Mouse (Mus musculus): Measurements from ENCODE around the gene Stc2.

Stc2 gene

GRCm38 (mm10) chr11:31366421-31366820 lies 3.5 kb downstream of the Stc2 start:
- no peak for DNase-seq (ENCODE audit: extremely low read depth, low read depth)

GRCm38 (mm10) chr11:31365981-31366380 lies 3.9 kb downstream of the Stc2 start:
- DNase-seq (ENCODE audit: extremely low read depth, low read depth): no peak

- no peak for DNase-seq (ENCODE audit: extremely low read depth, low read depth)
Observed at GRCm38 (mm10) chr11:31365280-31365679, 4.6 kb downstream of the Stc2 start.

- no peak for DNase-seq (ENCODE audit: extremely low read depth, low read depth)
Observed at GRCm38 (mm10) chr11:31362856-31363255, 7.0 kb downstream of the Stc2 start.

- no peak for DNase-seq (ENCODE audit: extremely low read depth, low read depth)
Observed at GRCm38 (mm10) chr11:31362330-31362729, 7.5 kb downstream of the Stc2 start.

GRCm38 (mm10) chr11:31361047-31361446 lies 8.8 kb downstream of the Stc2 start:
- no peak for DNase-seq (ENCODE audit: extremely low read depth, low read depth)

- DNase-seq (ENCODE audit: extremely low read depth, low read depth): no peak
Observed at GRCm38 (mm10) chr11:31359283-31359902, 10.5 kb downstream of the Stc2 start.

- DNase-seq (ENCODE audit: extremely low read depth, low read depth): no peak
Observed at GRCm38 (mm10) chr11:31358453-31358852, 11.4 kb downstream of the Stc2 start.

- no peak for DNase-seq (ENCODE audit: extremely low read depth, low read depth)
Observed at GRCm38 (mm10) chr11:31356866-31357265, 13.0 kb downstream of the Stc2 start.

GRCm38 (mm10) chr11:31355737-31356136 lies 14.1 kb downstream of the Stc2 start:
- DNase-seq (ENCODE audit: extremely low read depth, low read depth): peak; percentile 94

- DNase-seq (ENCODE audit: extremely low read depth, low read depth): no peak
Observed at GRCm38 (mm10) chr11:31354514-31354913, 15.4 kb downstream of the Stc2 start.
